Mouse (Mus musculus) gonadal fat pad, adult 2 months (tissue): ENCODE measurements around the gene Aloxe3. TPM values are rescaled to one million over a fixed set of nuclear protein-coding genes. Genes with fewer than 3 reads are reported as not detected.
A peak's percentile ranks its signal among the peaks of the same experiment; 100 is the strongest.
"Not testable (repeated sequence)": the region's sequence is repeated elsewhere in the genome, so short reads cannot be mapped to it uniquely, and the experiment has no call there.

ENCODE experiments used
- DNase-seq: peaks from one replicate; pipeline ENCODE4 v3.0.0-alpha.2; 2012; ENCODE audit warnings: low read depth
- polyA plus RNA-seq: library from polyadenylated mRNA; depleted of rRNA; stranded (reverse); fragments of >200 nt; gene quantifications from 2 replicates; pipeline ENCODE4 v1.2.3, GENCODE M21; 2012; rRNA removed

Aloxe3 gene
- 4.9 and 5.6 TPM in 2 replicates for polyA plus RNA-seq

DNA sequence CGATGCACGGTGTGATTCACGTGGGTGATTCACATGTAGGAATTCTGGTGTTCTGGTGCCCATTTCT is at the start of gene Aloxe3:
Gene Aloxe3 (plus strand): TSS at position 45 of the 67 bp plus-strand sequence.
- no peak for DNase-seq

DNA sequence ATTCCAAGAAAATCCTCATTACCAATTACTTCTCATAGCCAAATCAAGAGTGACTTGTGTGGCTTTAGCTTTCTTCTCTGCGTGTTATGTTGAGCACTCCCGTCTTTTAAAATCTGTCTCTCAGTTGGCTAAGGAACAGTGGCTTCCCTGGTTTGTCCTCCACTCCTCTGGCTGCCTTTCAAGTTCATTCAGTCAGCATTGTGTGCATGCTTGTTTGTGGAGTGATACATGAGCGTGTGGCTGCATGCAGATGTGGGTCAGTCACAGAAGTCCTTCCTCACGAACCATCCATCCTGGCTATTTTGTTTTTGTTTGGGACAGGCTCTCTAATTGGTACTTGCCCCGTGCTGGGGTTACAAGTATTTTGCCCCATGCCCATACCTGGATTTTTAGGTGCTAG is 49.1 kb upstream of the Aloxe3 start:
- DNase-seq = no peak

DNA sequence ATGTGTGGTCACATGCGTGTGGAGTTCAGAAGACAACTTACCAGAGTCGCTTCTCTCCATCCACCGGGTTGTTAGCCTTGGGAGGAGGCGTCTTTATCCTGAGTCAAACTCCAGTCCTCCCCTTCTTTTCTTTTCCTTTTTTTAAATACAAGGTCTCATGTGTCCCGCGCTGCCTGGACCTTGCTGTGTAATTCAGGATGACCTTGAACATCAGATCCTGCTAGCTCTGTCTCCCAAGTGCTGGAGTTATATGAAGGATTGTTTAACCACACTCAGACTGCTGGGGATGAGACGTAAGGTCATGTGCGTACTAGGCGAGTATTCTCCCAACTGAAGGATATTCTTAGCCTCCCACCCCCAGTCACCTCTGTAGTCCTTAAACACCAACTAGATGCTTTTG is 48.4 kb upstream of the Aloxe3 start:
- no peak for DNase-seq

DNA sequence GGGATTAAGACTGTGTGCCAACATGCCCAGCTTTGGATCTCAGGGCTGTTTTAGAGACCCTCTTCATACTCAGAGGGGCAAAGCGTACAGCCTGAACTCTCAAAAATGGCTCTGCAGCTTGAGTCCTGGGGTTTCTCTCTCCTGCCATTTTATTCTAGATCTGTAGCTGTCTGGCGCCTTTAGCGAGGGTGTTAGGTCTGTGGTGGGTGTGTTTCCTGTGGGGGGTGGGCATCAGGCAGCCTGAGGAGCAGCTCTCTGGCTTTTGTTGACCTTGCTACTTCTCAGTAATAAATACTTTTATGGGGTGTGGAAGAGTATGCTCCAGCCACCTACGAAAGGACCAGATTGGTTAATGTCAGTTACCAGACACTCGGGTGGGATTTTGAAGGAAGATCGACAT is 47.7 kb upstream of the Aloxe3 start:
- DNase-seq = no peak

DNA sequence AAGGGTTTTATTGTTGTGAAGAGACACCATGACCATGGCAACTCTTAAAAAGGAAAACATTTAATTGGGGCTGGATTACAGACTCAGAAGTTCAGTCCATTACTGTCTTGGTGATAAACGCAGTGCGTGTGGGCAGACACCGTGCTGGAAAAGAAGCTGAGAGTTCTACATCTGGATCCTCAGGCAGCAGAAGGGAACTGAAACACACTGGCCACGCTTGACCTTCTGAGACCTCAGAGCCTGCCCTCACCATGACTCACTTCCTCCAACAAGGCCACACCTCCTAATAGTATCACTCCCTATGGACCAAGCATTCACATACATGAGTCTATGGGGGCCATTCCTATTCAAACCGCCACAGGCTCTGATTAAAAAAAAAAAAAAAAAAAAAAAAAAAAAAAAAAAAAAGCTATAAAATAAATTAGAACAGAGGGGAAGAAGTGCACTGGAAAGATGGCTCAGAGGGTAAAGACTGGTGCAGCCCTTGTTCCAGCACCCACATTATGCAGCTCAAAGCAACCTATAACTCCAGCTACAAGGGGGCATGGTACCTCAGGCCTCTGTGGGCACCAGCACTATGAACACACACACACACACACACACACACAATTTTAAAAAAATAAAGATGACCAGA is 46.8 kb upstream of the Aloxe3 start:
- no peak for DNase-seq

DNA sequence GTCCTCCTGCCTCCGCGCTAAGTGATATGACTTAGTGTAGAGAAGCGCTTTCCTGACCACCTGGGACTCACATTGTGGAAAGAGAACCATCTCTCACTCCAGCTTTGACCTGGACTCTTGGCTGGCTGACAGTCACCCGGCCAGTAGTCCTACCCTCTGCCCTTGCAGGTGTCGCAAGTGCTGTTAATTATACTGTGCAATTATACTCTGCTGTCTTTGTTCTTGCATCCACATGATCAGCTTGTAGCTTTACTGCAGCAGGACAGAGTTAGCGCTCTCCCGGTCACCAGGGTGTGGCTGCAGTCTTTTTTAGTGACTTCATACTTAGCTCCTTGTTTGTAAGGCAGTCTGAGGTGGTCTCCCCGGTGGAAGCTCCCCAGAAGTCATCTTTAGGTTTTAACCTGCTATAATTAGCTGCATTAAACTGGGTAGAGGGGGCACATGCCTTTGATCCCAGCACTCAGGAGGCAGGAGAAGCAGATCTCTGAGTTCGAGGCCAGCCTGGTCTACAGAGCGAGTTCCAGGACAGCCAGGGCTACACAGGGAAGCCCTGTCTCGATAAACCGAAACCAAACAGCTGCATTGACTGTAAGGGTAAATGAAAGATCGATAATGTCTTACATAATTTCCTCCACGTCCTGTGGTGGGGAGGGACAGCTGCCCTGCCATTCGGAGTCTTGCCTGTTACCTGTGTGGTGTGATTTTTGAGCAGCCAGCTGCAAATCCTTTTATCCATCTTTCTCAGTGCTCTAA is 45.4 kb upstream of the Aloxe3 start:
- DNase-seq = no peak

DNA sequence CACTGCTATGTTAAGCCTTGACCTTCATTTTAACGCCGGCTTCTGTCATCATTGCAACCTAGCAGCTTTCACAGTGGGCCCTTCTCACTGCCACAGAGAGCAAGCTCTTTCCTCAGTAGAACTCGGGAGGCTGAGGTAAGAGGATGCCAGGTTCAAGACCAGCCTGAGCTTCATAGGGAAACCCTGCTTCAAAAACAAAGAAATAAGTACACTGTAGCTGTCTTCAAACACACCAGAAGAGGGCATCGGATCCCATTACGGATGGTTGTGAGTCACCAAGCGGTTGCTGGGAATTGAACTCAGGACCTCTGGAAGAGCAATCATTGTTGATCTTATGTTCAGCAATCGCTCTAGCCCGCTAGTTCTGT is 44.9 kb upstream of the Aloxe3 start:
- DNase-seq = no peak

DNA sequence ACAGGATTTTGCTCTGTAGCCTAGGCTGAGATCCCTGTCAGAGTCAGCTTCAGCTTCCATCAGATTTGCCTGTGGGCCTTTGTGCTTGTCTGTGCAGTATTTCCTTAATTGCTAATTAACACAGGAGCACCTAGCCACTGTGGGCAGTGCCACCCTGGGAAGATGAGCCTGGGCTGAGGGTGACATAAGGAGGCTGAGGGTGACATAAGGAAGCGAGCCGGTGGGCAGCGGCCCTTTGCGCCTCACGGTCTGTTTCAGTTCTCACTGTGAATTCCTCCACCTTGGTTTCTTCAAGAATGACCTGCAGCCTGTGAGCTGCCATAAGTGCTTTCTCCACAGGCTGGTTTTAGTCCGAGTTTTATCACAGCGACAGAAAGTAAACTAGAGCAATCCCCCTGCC is 44.1 kb upstream of the Aloxe3 start:
- DNase-seq = no peak

DNA sequence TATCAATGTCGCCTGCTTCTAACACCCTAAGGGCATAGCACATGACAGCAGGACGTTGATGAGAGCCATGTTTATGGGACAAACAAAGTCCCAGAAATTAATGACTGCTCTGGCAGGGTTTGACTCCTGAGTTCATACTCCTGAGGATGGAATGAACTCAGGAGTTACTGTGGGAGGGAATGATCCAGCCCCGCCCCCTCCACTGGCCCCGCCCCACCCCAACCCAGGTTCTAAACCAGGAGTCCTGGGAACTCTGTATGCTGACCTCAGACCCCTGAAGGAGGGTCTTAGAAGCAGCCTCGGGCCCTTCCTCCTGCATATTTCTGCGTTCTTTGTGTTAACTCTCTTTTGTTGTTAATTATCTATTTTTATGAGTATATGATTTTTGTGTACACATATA is 40.1 kb upstream of the Aloxe3 start:
- DNase-seq = no peak

DNA sequence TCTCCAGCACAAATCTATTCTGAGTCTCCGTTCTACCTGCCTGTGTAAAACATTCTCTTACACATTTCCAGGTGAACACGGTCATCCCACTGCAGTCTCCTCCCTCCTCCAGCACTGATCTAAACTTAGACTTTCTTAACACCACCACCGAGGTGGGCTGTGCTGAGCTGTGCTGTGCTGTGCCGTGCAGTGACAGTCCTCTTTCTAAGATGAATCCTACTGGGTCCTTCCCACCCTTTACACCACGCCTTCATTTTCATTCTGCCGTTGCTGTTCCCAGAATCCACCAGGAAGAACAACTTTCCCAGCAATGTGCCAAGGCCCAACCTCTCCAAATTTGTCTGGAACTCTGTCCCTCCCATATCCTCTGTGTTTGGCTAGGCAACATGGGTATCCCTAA is 39.3 kb upstream of the Aloxe3 start:
- DNase-seq = no peak

DNA sequence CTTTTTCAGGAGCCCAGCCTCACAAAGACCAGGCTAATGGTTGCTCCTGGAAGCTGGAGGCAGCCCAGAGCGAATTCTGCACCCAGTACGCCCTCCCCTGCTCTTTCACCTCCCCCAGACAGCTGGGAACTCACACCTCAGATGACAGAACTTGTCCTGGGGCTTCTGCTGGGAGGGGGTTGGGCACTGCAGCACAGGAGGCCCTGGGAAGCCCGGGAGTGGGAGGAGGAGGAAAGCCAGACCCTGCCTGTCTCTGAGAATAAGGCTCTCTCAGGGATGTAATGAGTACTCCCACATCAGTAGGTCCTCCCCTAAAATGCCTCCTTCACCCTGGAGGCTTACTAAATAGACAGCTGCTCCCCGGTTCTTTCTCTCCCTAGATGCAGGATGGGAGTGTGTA is 38.6 kb upstream of the Aloxe3 start:
- DNase-seq = no peak

DNA sequence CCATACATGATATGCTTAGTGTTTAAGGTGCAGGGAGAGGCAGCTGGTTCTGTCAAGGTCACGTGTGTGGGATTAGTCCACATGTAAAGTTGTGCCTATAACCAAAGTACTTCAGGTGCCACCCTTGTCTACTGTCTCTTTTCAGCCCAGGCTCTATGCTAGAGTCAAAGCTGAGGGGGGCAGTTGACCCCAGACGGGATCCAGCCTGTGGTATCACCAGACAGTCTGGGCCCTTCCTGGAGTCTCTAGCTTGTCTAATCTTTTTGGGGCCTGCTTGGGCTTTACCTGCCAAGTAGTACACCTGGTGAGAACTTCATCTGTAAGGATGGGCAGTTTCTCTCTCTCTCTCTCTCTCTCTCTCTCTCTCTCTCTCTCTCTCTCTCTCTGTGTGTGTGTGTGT is 38.1 kb upstream of the Aloxe3 start:
- no peak for DNase-seq

DNA sequence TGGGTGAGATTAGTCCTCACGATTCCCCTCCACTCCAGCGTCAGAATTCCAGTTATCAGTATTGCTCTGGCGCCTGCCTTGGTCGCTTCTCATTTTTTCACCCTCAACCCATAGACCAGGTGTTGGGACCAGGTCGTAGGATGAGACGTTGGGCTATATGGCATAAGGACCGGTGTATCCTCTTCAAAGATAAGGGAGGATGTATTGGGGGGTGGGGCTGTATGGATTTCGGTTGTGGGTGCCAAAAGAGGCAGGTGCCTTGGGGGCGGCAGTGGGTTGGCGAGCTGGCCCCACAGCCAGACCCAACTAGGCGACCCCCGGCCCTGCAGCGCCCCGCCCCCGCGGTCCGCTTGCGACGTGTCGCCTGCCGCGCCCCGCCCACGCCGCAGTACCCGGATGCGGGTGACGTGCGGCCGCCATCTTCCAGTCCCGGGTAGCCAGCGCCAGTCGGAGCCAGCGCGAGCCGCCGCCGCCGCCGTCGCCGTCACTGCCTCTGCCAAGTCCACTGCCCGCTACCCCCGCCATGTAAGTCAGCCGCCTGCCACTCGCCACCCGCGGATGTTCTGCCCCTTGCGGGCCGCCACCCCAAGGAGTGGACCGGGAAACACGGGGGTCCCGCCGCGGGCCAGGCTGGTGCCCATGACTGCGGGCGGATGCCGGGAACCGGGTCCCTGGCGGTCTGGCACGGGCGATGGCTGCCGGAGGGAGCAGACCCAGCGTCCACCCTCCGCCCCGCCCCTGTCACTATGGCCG is 37.4 kb upstream of the Aloxe3 start, which contains the start of gene Vamp2:
Gene Vamp2 (plus strand): TSS at position 388 of the 753 bp plus-strand sequence.
- DNase-seq = no peak

DNA sequence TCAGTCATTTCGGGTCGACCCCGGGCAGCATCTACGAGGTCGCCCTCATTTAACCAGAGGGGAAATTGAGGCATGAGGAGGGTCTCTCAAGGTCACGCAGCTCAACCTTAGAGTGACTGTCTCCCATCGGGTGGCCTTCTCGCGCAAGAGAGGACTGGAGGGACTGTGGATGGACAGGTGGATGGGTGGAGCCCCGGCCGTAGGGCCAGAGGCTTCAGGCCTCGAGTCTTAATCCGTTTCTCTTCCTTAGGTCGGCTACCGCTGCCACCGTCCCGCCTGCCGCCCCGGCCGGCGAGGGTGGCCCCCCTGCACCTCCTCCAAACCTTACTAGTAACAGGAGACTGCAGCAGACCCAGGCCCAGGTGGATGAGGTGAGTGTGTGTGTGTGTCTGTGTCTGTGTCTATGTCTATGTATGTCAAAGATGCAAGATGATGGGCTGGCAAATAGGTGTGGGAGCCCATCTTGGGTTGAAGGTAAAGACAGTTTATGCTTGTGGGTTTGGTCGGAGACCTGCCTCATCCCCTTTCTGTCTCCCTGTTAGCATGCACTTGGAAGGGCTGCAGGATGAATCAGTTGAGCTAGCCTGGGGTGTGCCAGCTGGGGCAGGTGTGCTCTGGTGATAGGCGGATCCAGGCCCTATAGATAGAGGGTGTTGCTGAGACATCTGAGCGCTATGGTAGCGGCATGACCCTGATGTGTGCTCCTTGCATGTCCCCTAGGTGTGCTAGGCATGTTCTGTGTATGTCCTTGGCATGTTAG is 36.7 kb upstream of the Aloxe3 start:
- DNase-seq = no peak

DNA sequence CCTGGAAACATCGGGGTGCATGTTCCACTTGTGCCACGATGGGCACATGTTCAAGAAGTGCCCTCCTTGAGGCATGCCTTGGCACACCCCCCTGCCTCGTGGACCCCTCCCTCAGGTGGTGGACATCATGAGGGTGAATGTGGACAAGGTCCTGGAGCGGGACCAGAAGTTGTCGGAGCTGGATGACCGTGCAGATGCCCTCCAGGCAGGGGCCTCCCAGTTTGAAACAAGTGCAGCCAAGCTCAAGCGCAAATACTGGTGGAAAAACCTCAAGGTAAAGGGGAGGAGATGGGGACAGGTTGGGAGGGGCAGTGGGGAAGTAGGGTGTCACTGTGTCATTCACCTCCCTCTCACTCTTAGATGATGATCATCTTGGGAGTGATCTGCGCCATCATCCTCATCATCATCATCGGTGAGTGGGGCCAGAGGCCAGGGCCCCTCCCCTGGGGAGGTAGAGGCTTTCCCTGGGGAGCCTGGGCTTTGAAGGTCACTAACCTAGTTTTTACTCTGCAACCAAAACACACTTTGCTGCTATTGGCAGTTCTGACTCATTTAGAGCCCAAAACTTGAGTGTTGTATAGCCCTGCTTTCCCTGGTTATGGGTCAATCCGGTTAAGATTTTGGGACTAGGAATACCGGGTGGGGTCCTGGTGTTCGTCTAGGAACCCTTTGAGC is 35.9 kb upstream of the Aloxe3 start:
- no peak for DNase-seq

DNA sequence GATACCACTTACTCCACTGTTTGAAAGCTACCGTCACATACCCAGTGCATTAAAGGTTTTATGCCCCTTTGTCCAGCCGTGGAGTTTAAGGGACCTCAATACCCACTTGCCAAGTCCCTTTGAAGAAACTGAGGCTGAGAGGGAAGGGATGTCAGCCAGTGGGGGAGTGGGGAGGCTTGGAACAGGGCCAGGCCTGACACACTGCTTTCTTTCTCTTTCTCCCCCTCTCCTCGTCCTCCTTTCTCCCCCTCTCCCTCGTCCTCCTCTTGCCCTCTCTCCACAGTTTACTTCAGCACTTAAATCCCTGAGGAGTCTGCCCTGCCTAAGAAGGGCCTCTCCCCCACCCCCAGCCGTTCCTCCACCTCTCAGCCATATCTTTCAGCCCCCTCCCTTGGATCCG is 35.3 kb upstream of the Aloxe3 start:
- DNase-seq = no peak

DNA sequence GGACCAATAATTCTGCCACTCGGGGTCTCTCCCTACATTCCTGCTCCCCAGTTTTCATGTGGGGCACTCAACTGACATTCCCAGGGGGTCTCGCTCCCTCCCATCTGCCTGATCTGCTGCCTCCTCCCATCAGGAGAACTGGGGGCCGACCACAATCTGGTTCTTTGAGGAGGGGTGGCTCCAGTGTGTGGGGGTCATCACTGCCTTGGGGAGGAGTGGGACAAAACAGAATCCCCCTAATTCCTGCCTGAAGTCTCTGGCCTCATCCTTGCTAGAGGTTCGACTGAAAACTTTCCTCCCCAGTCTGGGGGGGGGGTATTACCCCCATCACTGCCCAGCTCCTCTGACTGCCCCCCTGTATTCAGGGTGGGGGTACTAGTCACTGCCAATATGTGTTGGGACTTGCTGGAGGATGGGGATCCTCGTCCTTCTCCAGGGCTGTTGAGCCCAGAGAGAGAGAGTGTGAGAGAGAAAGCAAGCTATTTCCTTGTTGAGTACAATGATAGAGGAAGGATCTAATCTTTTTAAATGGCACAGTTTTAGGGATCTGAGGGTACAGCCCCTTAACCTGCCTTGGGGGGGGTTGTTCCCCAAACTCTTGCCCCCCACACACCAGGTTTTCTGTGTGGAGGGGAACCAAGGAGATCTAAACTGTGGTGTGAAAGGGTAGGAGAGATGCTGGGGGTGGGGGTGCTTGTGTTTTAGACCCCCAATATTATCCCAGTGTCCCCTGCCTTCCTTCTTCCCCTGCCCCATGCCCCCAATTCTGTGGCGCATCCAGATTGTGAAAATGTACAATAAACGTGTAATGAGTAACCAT is 33.9 kb upstream of the Aloxe3 start:
- no peak for DNase-seq

DNA sequence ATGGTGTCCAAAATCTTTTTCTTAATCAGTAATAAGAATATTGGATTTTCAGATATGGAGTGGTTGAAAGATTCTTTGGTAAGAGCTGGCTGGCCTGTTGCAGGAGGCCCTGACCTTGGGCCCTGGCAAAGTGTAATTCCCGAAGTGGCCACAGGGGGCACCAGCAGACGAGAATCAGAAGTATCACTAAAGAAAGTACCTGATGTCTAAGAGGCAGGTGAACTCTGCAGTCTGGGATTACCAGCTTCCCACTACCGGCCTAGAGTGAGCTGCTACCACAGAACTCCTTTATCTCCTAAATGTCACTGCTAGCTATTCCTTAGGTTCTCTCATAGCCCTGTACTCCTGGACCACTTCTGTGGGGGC is 33.3 kb upstream of the Aloxe3 start:
- no peak for DNase-seq

DNA sequence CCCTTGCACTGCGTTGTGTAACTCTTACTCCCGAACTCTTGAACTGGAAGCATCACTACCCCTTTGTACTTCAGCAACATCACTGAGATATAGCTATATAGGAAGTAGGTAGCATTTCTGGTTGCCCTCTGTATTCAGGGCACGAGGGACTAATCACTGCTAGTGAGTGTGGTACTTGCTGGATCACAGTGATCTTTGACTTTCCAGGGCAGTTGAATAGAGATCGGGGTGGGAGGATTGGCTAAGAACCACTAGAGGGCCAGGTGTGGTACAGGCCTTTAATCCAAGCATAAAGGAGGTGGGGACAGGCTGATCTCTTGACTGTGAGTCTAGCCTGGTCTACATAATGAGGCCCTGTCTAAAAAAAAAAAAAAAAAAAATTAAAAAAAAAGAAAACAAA is 32.8 kb upstream of the Aloxe3 start:
- DNase-seq = no peak

DNA sequence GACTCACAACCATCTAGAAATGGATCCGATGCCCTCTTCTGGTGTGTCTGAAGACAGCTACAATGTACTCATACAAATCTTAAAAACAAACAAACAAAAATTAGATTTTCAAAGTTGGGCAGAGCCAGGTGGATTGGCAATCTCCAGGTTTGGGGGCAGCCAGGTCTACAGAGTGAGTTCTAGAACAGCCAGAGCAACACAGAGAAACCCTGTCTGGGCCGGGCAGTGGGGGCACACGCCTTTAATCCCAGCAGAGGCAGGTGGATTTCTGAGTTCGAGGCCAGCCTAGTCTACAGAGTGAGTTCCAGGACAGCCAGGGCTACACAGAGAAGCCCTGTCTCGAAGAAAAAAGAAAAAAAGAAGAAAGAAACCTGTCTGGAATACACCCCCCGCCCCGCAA is 31.8 kb upstream of the Aloxe3 start:
- DNase-seq = not testable (repeated sequence)

DNA sequence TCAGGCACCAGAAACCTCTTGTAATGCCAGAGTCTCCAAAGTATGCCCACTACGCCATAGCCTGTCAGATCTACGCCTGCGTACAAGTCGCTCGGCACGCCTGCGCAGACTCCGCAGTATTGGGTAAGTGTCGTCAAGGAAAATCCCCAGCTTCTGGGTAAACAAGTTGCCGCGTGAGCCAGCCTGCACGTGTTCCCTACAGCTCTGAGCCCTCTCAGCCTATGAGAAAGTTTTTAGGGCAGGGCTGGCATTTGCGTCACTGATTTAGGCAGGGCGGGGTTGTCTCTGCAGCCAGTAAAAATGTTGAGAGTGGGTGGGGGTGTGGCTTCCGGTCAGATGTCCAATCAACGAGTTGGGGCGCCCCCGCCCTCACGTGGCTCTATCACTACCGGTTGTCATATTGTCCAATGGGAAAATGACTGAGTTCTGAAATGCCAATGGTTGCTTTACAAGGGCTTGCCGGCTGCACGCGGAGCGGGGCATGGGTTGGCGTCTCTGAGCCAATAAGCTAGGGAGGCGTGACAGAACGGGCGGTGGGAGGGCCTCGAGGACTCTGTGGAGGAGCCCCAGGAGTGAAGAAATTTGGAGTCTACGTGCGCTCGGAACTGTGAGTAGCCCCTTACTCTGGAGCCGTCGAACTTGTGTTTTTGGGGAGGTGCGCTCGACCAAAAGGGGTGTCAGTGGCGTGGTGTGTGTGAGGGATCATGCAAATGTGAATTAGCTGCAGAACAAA is 30.8 kb upstream of the Aloxe3 start, which contains the start of gene Per1:
Gene Per1 (plus strand): TSS at position 521 of the 733 bp plus-strand sequence.
- DNase-seq = peak; percentile 96
